Mouse (Mus musculus) macrophage (primary cell): Measurements from ENCODE around the gene Pttg1ip. TPM values are rescaled to one million over a fixed set of nuclear protein-coding genes. Genes with fewer than 3 reads are reported as not detected.

ENCODE experiments used
- H3K27ac ChIP-seq: fragments of 350-480 bp; formaldehyde crosslinking; 2 replicates; pipeline ENCODE4 v1.9.0; 2021
- H3K36me3 ChIP-seq: fragments of 350-480 bp; formaldehyde crosslinking; 2 replicates; pipeline ENCODE4 v1.9.0; 2021; ENCODE audit errors: inconsistent target
- H3K4me3 ChIP-seq: fragments of 350-480 bp; formaldehyde crosslinking; 2 replicates; pipeline ENCODE4 v1.9.0; 2021; ENCODE audit errors: inconsistent target
- H3K79me2 ChIP-seq: fragments of 350-480 bp; formaldehyde crosslinking; 2 replicates; pipeline ENCODE4 v1.9.0; 2021; ENCODE audit errors: inconsistent target
- WGBS: methylation state at CpG from one replicate; pipeline ENCODE4 v1.1.7; 2026; ENCODE audit warnings: inconsistent platforms; ENCODE audit not compliant: missing documents; 5-methylcytosine and 5-hydroxymethylcytosine counted together
- polyA plus RNA-seq: library from polyadenylated mRNA; stranded (reverse); fragments of 250-400 nt; gene quantifications from 3 replicates; pipeline ENCODE4 v1.2.4, GENCODE M21; 2018; ENCODE audit warnings: inconsistent platforms
- total RNA-seq, 78 experiments: library from RNA; depleted of rRNA; stranded (reverse); fragments of 250-400 nt; gene quantifications; 1 replicate in 9 of 78; 2 replicates in 24 of 78; 3 replicates in 43 of 78; 4 replicates in 2 of 78; pipeline ENCODE4 v1.2.4; 2018; ENCODE audit warnings: inconsistent platforms in 56 of 78

Gene Pttg1ip
- 10 to 100 TPM; 20.2 to 99.8 (median 58.3) TPM for total RNA-seq (2018; cell fraction: chromatin; rRNA removed)
- total RNA-seq (2018; cell fraction: cytosol; rRNA removed) = 100 to 1,000 TPM in 13 of 26 experiments, 10 to 100 TPM in 13; 77.7 to 133 (median 99.5) TPM
- total RNA-seq (2018; cell fraction: nucleus; rRNA removed) = 100 to 1,000 TPM in 8 of 26 experiments, 10 to 100 TPM in 18; 51.1 to 150 (median 89.2) TPM
- polyA plus RNA-seq = 99.5 to 103 TPM (median 102 TPM) in 3 replicates

DNA sequence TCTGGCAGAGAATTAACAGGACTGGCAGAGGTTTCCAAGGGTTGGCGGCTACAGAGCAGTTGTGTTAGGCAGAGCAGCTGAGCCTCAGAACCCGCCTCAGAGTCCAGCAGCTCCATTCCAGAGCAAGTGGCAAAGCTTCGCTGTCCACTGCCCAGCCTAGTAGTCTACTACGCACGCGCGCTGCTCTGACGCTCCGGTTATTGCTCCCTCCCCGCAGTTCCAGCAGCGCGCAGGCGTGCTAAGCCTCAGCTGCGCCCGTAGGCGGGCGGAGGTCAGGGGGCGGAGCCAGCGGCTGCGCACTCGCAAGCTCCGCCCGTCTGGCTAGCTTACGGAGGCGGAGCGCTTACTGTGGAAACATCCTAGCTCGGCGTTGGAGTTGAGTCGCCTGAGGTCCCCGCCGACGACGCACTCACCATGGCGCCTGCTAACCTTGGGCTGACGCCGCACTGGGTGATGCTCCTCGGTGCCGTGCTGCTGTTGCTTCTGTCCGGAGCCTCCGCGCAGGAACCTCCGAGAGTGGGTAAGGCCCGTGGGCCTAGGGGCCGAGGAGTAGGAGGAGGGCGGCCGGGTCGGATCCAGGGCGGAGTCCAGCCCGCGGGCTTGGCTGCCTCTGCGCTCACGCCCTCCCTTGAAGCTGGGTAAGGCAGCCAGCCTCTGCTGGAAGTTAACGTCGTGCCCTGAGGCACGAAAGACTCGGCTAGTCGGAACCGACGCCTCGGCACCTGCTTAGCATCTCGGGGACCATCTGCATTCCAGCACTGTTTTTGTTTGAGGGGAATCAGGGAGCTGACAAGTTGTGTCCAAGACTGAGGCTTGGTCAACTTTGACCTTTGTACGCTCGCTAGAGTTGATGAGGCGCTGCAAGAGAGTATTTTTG, at the start of gene Pttg1ip:
Gene Pttg1ip (plus strand): TSS at position 313 of the 877 bp plus-strand sequence.
- Histone ChIP-seq H3K27ac (peak within 1 kb of the TSS; percentile 42), H3K4me3 (peak within 1 kb of the TSS; percentile 69), H3K36me3 (peaks cover 1% of the 10 kb centered on the region; the same call in 1 of the 2 replicates), H3K79me2 (peaks cover 46% of the 10 kb centered on the region)
- WGBS = under 1% methylated on average over 64 of the region's 64 CpGs

DNA sequence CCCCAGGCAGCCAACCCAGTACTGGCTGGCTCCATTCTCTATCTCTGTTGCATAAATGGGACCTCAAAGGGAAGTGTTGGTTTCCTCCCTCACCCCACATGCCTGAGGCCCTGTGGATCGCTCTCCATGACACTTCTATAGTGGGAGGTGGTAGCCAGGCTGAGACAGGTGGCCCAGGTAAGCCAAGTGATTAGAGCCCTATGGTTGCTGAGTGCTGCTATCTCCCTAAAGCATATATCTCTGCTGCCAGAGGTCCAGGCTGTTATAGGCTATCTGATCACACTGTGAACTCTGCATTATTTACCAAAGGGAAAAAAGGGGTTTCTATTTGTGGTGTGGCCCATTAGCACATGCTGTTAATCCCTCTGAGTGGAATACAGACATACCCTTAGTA, 49.5 kb upstream of the Pttg1ip start:
- WGBS = 13% methylated on average over 1 of the region's 1 CpGs
- H3K36me3 ChIP-seq = 0 out of 2 replicates have a peak, but pooled peaks cover 4% of the 10 kb centered on the region

DNA sequence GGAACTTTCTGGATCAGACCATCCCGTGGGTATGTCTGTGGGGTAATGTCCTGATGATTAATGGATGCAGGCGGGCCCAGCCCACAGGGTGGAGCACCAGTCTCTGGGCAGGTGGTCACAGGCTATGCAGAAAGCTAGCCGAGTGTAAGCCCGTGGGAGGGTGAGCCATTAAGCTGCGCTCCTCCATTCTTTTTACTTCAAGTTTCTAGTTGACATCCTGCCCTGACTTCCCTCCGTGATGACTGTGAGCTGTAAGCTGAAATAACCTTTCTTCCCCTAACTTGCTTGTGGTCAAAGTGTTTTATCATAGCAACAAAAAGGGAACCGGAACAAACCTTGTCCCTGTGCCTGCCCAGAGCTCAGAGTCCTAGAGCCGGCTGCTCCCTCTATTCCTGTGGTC, 44.8 kb upstream of the Pttg1ip start:
- H3K36me3 ChIP-seq = 0 out of 2 replicates have a peak, but pooled peaks cover 4% of the 10 kb centered on the region
- H3K27ac ChIP-seq = peak overlapping the region; percentile 93
- WGBS = 0% methylated on average over 8 of the region's 8 CpGs
- peaks cover 94% of the 10 kb centered on the region for H3K79me2 ChIP-seq
- H3K4me3 ChIP-seq = no peak overlapping the region

More for the DNA sequence above, 49.5 kb upstream of the Pttg1ip start:
- peaks cover 68% of the 10 kb centered on the region for H3K79me2 ChIP-seq
- H3K27ac ChIP-seq = peak overlapping the region; percentile 94
- H3K4me3 ChIP-seq = peak overlapping the region; percentile 89

DNA sequence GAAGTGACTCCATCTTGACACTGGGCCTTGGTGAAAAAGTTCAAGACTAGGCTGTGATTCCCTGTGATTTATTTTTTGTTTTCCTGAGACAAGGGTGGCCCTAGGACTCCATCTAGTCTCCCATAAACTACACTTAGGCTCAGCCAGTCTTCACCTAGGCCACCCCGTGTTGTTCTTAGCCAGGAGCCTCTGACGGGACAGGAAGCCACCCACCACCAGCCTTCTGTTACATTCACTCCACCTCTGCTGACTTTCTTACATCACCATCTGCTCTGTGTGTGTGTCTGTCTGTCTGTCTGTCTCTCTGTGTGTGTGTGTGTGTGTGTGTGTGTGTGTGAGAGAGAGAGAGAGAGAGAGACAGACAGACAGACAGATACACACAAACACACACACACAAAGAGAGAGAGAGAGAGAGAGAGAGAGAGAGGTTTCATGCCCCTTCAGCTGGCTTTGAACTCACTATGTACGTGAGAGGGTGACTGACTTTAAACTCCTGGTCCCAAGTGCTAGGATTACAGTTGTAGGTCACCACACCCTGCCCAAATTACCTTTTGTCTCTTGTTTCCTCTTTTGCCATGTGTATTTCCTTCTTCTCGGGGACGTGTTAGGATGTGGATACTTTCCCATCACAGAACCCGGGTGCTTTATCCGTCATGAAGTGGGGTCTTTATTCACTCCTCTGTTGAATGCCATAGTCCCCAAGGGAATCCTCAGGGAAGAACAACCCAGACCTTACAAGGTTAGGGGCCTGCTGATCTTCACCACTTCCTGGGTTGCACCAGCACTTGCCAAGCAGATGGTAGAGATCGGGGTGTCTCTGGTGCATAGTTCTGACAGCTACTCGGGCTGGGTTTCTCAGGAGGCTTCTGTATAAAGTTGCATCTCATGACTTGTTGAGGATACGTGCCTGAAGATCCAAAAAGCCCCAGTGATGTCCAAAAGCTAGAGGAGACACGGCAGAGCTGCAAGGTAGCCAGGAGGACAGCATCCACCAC, 44.0 kb upstream of the Pttg1ip start:
- Histone ChIP-seq H3K79me2 (peaks cover 94% of the 10 kb centered on the region), H3K36me3 (peaks cover 10% of the 10 kb centered on the region), H3K27ac (peak overlapping the region; percentile 93), H3K4me3 (no peak overlapping the region)
- WGBS = 36% methylated on average over 11 of the region's 11 CpGs

DNA sequence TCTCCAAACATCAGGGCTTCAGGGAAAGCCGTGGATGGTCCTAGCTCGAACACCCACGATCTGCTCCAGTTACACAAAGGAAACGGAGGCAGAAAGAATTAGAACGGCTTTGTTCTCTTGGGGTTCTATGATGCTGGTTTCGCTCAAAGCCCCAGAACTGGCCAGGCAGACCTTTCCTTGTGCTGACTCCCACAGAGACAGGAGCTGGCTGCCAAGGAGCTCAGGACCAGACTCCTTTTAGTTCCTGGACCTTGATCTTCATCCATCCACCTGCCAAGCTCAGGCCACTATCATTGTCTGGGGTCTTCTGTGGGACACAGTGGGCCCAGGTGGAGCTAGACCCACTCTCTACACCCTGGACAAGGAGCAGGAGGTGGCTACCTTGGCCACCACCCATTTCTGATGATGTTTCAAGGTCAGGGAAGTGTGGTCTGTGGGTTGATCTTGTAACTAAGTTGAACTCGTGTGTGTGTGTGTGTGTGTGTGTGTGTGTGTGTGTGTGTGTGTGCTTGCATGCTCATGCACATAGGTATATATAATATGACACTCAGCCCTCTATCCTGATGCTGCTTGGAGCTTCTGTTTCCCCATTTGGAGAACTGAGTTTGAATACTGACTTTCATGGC, 42.1 kb upstream of the Pttg1ip start:
- peaks cover 92% of the 10 kb centered on the region for H3K79me2 ChIP-seq
- 84% methylated on average over 7 of the region's 7 CpGs for WGBS
- peak overlapping the region; percentile 91 for H3K27ac ChIP-seq
- peaks cover 12% of the 10 kb centered on the region for H3K36me3 ChIP-seq
- H3K4me3 ChIP-seq = no peak overlapping the region

DNA sequence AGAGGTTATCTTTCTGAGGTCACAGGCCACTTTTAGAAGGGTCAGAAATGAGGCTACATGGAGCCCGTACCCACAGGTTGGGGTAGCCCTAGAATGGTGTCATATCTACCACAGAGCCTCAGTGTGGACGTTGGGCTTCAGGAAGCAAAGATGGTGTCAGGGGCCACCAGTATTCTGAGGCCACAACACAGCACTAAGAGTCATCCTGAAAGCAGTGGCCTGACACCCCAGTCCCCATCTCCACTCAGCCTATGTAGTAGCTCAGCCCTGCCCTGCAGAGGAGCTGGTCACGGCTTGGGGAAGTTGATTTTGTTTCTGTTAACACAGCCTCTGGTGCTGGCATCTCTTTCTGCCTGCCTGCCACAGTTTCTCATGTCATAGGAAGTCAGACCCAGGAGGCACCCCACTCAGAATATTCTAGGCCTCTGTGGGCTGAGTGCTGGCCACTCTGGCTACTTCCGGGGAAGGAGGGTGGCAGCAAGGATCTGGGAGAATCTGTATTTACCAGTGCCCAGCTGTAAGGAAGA, 40.9 kb upstream of the Pttg1ip start:
- no peak overlapping the region for H3K4me3 ChIP-seq
- peak overlapping the region; percentile 91 for H3K27ac ChIP-seq
- H3K36me3 ChIP-seq = peaks cover 14% of the 10 kb centered on the region
- H3K79me2 ChIP-seq = peaks cover 85% of the 10 kb centered on the region
- WGBS = 23% methylated on average over 4 of the region's 4 CpGs

DNA sequence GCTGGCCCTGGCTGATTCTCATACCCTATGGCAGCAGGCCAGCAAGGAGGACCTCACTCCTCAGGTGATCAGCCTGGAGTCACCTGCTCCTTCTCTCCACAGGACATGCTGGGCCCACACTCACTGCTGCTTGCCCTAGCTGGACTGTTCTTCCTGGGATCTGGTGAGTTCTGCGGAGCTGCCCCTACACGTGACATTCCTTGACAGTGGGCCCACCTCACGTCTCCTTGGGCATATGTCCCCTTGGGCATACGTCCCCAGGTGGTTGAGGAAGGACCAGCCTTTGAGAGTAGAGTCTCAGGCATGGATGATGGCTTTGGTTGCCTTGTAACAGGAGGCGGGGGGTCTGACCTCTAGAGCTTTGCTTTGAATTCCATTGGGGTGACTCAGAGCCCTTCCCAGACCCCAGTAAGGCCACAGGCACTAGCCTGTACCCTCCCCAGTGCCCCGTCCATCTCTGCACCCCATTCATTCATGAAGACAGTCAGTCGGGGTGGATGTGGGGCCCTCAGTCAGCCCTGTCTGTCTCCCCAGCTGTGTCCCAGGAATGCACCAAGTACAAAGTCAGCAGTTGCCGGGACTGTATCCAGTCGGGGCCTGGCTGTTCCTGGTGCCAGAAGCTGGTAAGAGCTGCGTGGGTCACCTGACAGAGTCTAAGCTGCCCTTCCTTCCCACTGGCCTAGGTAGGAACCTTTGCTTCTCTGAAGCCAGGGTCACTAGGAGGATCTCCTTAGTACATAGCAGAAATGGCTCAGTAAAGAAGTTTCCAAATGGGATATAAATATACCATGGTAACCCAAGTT, 39.5 kb upstream of the Pttg1ip start:
- Histone ChIP-seq H3K79me2 (peaks cover 89% of the 10 kb centered on the region), H3K4me3 (no peak overlapping the region), H3K36me3 (peaks cover 25% of the 10 kb centered on the region), H3K27ac (peak overlapping the region; percentile 91)
- WGBS = 91% methylated on average over 10 of the region's 10 CpGs

DNA sequence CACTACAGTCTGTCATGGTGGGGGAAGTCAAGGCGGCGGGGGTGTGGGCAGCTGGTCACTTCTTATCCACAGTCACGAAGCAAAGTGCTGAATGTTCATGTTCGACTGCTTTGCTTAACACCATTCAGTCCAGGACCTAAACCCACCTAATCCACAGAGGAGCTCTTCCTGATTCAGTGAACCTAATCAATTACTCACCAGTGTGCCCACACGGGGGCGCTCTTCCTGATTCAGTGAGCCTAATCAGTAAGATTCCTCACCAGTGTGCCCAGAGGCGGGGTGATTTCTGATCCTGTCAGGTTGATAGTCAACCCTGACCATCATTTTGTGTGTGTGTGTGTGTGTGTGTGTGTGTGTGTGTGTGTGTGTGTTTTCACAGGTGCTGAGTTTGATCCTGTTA, 38.3 kb upstream of the Pttg1ip start:
- 77% methylated on average over 7 of the region's 7 CpGs for WGBS
- Histone ChIP-seq H3K27ac (peak overlapping the region; percentile 86; the same call in 1 of the 2 replicates), H3K36me3 (peaks cover 37% of the 10 kb centered on the region)

DNA sequence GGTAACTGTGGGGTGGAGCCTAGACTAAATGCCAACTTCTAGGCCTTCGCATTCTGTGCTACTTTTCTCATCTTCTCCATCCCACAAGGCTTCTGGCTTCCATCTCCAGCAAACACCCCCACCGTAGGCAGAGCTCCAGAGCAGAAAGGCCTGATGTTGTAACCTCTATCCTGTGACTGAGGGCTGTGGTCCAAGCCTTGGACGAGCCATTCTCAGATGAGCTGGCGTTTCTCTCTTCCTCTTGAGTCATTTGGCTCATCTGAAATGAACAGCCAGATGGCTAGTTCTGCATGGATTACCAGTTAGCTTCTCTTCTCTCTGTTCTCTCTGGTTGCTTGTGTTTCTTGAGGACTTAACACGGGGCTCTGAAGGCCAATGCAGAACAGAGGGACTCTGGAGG, 36.6 kb upstream of the Pttg1ip start:
- WGBS = 13% methylated on average over 5 of the region's 5 CpGs
- Histone ChIP-seq H3K4me3 (no peak overlapping the region), H3K27ac (peak overlapping the region; percentile 86), H3K79me2 (peaks cover 66% of the 10 kb centered on the region), H3K36me3 (peaks cover 49% of the 10 kb centered on the region)

More for the DNA sequence above, 38.3 kb upstream of the Pttg1ip start:
- peaks cover 82% of the 10 kb centered on the region for H3K79me2 ChIP-seq
- no peak overlapping the region for H3K4me3 ChIP-seq

DNA sequence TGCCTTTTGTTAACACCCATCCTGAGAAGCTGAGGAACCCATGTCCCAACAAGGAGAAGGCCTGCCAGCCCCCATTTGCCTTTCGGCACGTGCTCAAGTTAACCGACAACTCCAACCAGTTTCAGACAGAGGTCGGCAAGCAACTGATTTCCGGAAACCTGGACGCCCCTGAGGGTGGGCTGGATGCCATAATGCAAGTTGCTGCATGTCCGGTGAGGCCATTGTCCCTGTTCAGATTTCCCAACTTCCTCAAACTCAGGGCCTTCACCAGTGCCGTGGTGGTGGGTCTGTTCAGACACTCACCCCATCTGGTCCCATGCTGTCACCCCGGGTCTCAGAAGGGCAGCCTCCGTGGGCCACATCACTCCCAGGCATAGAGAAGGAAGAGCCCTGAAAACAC, 32.9 kb upstream of the Pttg1ip start:
- H3K79me2 ChIP-seq = peaks cover 36% of the 10 kb centered on the region
- no peak overlapping the region for H3K4me3 ChIP-seq
- H3K36me3 ChIP-seq = peaks cover 52% of the 10 kb centered on the region
- 30% methylated on average over 10 of the region's 10 CpGs for WGBS
- peak overlapping the region; percentile 80 for H3K27ac ChIP-seq

DNA sequence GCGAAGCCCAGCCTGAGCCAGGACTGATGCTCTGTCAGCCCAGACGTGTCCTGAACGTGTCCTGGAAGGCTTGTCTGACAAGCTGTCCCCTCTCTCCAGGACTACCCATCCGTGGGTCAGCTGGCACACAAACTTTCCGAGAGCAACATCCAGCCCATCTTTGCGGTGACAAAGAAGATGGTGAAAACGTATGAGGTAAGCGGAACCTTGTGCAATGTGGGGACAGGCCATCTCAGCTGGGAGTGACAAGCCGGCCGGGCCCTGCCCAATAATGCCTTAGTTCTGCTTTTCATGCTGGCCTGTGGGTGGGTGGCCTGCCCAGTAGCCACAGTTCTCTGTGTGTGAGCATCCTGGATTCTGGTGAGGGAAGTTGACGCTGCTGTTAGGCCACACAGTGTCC, 30.6 kb upstream of the Pttg1ip start:
- 10% methylated on average over 11 of the region's 11 CpGs for WGBS
- peaks cover 61% of the 10 kb centered on the region for H3K36me3 ChIP-seq

DNA sequence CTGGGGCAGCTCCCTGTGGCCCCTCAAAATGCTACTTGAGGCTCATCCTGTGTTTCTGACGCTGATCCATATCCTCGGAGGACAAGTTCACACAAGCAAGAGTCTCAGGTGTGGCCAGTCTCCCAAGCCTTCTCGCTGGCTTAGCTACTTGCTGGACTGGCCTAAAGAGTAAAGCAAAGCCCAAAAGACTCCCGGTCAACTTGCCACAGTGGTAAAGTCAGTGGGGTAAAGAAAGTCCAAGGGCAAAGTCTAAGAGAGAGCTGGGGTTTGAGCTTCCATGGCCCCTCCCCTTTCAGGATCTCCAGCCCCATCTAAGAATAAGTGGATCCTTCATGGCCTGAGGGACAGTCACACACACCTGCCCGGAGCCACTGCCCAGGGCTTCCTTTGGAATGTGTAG, 29.4 kb upstream of the Pttg1ip start:
- peaks cover 63% of the 10 kb centered on the region for H3K36me3 ChIP-seq

More for the DNA sequence above, 30.6 kb upstream of the Pttg1ip start:
- no peak overlapping the region for H3K4me3 ChIP-seq
- H3K79me2 ChIP-seq = peaks cover 21% of the 10 kb centered on the region
- H3K27ac ChIP-seq = peak overlapping the region; percentile 80

DNA sequence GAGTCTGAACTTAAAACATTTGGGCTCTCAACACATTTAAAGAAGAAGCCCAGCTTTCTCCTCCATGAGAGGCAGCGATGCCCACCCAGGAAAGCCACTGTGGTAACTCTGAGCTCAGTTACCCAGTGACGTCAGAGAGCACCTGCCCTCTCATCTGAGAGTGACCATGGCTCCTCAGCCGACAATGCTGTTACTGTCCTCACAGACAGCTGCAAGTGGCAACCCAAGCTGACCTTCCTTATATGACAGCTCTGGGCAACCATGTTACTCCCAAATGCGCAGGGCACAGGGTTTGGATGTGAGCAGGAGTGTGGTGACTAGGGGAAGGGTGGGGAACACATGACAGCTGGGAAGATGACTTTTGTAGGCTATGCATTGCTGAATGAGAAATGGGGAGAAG, 28.2 kb upstream of the Pttg1ip start:
- Histone ChIP-seq H3K4me3 (no peak overlapping the region), H3K36me3 (peaks cover 63% of the 10 kb centered on the region), H3K79me2 (peaks cover 5% of the 10 kb centered on the region; the same call in 1 of the 2 replicates), H3K27ac (no peak overlapping the region)
- 85% methylated on average over 4 of the region's 4 CpGs for whole genome bisulfite sequencing

More for the DNA sequence above, 29.4 kb upstream of the Pttg1ip start:
- H3K27ac ChIP-seq = no peak overlapping the region
- no peak overlapping the region for H3K4me3 ChIP-seq
- 91% methylated on average over 5 of the region's 5 CpGs for WGBS
- peaks cover 9% of the 10 kb centered on the region; the same call in 1 of the 2 replicates for H3K79me2 ChIP-seq
